Mouse (Mus musculus): Measurements from ENCODE around the gene Mid1. TPM values are rescaled to one million over a fixed set of nuclear protein-coding genes. Genes with fewer than 3 reads are reported as not detected.
"Not testable (repeated sequence)": the region's sequence is repeated elsewhere in the genome, so short reads cannot be mapped to it uniquely, and the experiment has no call there.

Mid1 gene
- polyA plus RNA-seq, 1 experiment from 2014 or later, result 11.2 TPM

DNA sequence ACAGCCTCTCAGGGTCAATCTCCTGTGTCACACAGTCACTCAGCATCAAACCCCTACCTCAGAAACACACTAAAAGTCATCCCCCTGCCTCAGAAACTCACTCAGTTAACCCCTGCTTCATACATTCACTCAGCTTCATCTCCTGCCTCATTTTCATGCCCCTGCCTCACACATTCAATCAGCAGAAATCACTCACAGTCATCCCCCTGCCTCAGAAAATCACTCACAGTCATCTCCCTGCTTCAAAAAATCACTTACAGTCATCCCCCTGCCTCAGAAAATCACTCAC lies 323.1 kb downstream of the Mid1 start:
- not testable (repeated sequence) for H3K9ac ChIP-seq; H3K4me1 ChIP-seq; H3K27me3 ChIP-seq; H3K4me3 ChIP-seq; H3K27ac ChIP-seq; ATAC-seq (ENCODE audit: insufficient number of reproducible peaks, insufficient read depth, low FRiP score, low TSS enrichment); H3K4me2 ChIP-seq (replicated peaks)
- peaks cover 12% of the 10 kb centered on the region for H3K36me3 ChIP-seq
- peaks cover 52% of the 10 kb centered on the region for H3K9me3 ChIP-seq

DNA sequence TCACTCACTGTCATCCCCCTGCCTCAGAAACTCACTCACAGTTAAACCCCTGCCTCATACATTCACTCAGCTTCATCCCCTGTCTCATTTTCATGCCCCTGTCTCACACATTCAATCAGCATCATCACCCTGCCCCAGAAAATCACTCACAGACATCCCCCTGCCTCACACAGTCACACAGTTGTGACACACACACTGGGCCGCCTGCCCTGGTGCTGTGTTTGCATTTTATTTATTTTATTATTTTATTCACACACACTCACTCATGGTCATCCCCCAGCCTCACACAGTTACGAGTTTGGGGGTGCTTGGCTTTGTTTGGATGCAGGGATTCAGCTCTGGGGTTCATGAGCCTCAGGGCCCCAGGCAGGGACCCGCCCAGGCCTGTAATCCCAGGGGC lies 323.6 kb downstream of the Mid1 start:
- Histone ChIP-seq H3K36me3 (peaks cover 12% of the 10 kb centered on the region), H3K9me3 (peaks cover 52% of the 10 kb centered on the region)
- 32% methylated on average over 3 of the region's 3 CpGs for WGBS
- H3K9ac ChIP-seq; H3K27me3 ChIP-seq; H3K27ac ChIP-seq; H3K4me2 ChIP-seq (replicated peaks); H3K4me3 ChIP-seq; H3K4me1 ChIP-seq; ATAC-seq (ENCODE audit: insufficient number of reproducible peaks, insufficient read depth, low FRiP score, low TSS enrichment): not testable (repeated sequence)

DNA sequence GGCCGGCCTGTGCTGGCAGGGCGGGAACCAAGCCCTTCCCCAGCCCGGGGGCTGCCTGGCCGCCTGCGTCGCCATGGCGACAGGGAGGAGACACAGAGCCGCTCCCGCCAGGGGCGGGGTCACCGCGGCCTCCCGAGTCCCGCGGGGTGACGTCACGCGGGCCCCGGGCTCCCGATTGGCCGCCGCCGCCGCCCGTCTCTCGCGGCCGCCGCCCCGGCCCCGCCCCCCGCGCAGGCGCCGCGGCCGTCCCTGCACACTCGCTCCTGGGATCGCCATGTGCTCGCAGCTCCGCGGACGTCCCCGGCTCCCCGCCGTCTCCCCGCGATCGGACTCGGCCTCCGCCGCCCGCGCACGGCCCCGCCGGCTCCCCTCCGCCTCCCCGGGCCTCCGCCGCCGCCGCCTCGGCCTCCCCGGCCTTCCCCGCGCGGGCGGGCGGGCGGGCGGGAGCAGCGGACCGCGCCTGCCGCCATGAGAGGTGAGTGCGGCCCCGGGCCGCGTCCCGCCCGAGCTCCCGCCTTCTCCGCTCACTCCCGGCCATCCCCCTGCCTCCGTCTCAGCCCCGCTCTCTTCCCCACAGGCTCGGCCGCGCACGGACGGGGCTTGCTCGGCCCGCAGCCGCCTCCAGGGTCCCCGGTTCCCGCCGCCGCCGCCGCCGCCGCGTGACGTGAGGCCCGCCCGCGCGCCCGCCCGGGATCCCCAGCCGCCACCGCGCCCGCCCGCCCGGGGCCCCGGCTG lies 324.2 kb downstream of the Mid1 start, which contains the start of gene Gm21887:
Gene Gm21887 (plus strand): TSS at position 644 of the 735 bp plus-strand sequence.
- peak; percentile 87 for ATAC-seq (ENCODE audit: insufficient number of reproducible peaks, insufficient read depth, low FRiP score, low TSS enrichment)
- Histone ChIP-seq H3K9ac (peak within 1 kb of the TSS; percentile 75), H3K4me3 (peak within 1 kb of the TSS; percentile 51), H3K36me3 (peaks cover 15% of the 10 kb centered on the region), H3K27ac (peak within 1 kb of the TSS; percentile 84), H3K9me3 (peaks cover 47% of the 10 kb centered on the region), H3K4me2 (replicated peaks) (peak within 1 kb of the TSS; percentile 0; the same call in 1 of the 2 replicates)
- H3K27me3 ChIP-seq, H3K4me1 ChIP-seq: not testable (repeated sequence)
- 71% methylated on average over 116 of the region's 118 CpGs for WGBS

DNA sequence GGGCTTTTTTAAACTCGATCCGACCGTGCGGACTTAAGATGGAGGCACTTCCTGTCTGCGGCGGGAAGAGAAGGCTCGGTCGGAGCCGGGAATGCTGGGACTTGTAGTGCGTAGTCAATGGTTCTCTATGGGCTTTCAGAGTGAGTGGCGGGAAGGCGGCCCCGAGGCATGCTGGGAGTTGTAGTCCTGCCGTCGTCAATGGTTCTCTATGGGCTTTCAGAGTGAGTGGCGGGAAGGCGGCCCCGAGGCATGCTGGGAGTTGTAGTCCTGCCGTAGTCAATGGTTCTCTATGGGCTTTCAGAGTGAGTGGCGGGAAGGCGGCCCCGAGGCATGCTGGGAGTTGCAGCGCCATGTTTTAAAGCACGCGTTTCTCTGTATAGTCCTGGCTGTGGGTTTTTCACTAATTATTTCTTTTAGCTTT lies 324.8 kb downstream of the Mid1 start:
- 54% methylated on average over 25 of the region's 25 CpGs for WGBS
- H3K27ac ChIP-seq, result peak overlapping the region; percentile 84

DNA sequence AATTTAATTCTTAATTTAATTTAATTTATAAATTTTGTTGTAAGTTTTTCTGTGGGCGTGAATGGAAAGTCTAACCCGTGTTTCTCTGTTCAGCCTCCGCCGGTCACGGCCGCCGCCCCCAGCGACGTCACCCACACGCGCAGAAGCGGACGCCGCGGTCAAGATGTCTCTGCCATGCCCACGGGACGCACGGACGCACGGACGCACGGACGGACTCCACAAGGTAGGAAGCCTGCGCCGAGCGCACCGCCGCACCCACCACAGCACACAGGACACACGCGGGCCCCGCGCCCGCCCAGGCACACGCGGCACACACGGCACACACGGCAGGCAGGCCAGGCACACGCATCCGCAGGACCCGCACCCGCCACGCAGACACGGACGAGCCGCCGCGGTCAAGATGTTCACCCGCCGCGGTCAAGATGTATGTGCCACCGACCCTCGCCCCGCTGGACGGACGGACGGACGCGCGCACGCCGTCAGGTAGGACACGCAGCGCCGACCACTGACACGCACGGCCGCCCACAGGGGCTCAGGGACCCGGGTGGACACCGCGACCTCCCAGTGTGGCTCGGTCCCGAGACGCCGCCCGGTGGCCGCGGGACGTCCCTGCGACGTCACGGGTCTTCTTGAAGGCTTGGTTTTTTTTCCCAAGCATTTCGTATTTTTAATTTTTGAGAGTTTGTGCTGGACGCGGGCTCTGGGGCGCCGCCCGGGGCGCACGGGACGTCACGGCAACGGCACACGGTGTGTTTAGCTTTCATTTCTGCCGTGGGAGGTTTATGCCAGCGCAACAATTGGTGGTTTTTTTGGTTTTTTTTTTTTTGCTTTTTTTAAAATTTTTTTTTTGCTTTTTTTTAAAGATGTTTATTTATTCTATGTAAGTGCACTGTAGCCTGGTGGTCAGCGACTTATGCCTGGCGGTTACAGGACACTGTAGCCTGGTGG lies 325.9 kb downstream of the Mid1 start:
- H3K4me3 ChIP-seq, result peak overlapping the region; percentile 19
- ATAC-seq (ENCODE audit: insufficient number of reproducible peaks, insufficient read depth, low FRiP score, low TSS enrichment), result peak; percentile 41
- WGBS, result 83% methylated on average over 97 of the region's 97 CpGs
- H3K9ac ChIP-seq, H3K27ac ChIP-seq, H3K27me3 ChIP-seq, H3K4me1 ChIP-seq: not testable (repeated sequence)
- H3K9me3 ChIP-seq, result peaks cover 42% of the 10 kb centered on the region
- H3K36me3 ChIP-seq, result peaks cover 15% of the 10 kb centered on the region
- H3K4me2 ChIP-seq (replicated peaks), result peak overlapping the region; percentile 0; the same call in 1 of the 2 replicates

More for the DNA sequence above, 324.8 kb downstream of the Mid1 start:
- Histone ChIP-seq H3K36me3 (peaks cover 15% of the 10 kb centered on the region), H3K9me3 (peaks cover 44% of the 10 kb centered on the region), H3K9ac (peak overlapping the region; percentile 75), H3K4me3 (peak overlapping the region; percentile 51)
- not testable (repeated sequence) for H3K4me2 ChIP-seq (replicated peaks); H3K4me1 ChIP-seq; H3K27me3 ChIP-seq
- ATAC-seq (ENCODE audit: insufficient number of reproducible peaks, insufficient read depth, low FRiP score, low TSS enrichment), result peak; percentile 98

DNA sequence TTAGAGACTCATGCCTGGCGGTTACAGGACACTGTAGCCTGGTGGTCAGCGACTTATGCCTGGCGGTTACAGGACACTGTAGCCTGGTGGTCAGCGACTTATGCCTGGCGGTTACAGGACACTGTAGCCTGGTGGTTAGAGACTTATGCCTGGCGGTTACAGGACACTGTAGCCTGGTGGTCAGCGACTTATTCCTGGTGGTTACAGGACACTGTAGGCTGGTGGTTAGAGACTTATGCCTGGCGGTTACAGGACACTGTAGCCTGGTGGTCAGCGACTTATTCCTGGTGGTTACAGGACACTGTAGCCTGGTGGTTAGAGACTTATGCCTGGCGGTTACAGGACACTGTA lies 326.5 kb downstream of the Mid1 start:
- 84% methylated on average over 7 of the region's 10 CpGs for WGBS

DNA sequence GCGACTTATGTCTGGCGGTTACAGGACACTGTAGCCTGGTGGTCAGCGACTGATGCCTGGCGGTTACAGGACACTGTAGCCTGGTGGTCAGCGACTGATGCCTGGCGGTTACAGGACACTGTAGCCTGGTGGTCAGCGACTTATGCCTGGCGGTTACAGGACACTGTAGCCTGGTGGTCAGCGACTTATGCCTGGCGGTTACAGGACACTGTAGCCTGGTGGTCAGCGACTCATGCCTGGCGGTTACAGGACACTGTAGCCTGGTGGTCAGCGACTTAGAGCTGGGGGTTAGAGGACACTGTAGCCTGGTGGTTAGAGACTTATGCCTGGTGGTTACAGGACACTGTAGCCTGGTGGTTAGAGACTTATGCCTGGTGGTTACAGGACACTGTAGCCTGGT lies 328.4 kb downstream of the Mid1 start:
- H3K27me3 ChIP-seq; H3K27ac ChIP-seq; H3K9ac ChIP-seq; ATAC-seq (ENCODE audit: insufficient number of reproducible peaks, insufficient read depth, low FRiP score, low TSS enrichment); H3K4me1 ChIP-seq; H3K4me2 ChIP-seq (replicated peaks); H3K4me3 ChIP-seq: not testable (repeated sequence)
- peaks cover 28% of the 10 kb centered on the region for H3K36me3 ChIP-seq
- peaks cover 26% of the 10 kb centered on the region for H3K9me3 ChIP-seq
- 98% methylated on average over 6 of the region's 13 CpGs for WGBS

More for the DNA sequence above, 326.5 kb downstream of the Mid1 start:
- peaks cover 19% of the 10 kb centered on the region for H3K36me3 ChIP-seq
- not testable (repeated sequence) for H3K4me3 ChIP-seq; ATAC-seq (ENCODE audit: insufficient number of reproducible peaks, insufficient read depth, low FRiP score, low TSS enrichment); H3K9ac ChIP-seq; H3K27me3 ChIP-seq; H3K4me1 ChIP-seq; H3K4me2 ChIP-seq (replicated peaks); H3K27ac ChIP-seq
- H3K9me3 ChIP-seq, result peaks cover 42% of the 10 kb centered on the region

DNA sequence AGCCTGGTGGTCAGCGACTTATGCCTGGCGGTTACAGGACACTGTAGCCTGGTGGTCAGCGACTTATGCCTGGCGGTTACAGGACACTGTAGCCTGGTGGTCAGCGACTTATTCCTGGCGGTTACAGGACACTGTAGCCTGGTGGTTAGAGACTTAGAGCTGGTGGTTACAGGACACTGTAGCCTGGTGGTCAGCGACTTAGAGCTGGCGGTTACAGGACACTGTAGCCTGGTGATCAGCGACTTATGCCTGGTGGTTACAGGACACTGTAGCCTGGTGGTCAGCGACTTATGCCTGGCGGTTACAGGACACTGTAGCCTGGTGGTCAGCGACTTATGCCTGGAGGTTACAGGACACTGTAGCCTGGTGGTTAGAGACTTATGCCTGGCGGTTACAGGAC lies 329.0 kb downstream of the Mid1 start:
- ATAC-seq (ENCODE audit: insufficient number of reproducible peaks, insufficient read depth, low FRiP score, low TSS enrichment); H3K4me2 ChIP-seq (replicated peaks); H3K27ac ChIP-seq; H3K4me3 ChIP-seq; H3K27me3 ChIP-seq; H3K4me1 ChIP-seq; H3K9ac ChIP-seq: not testable (repeated sequence)
- Histone ChIP-seq H3K36me3 (peaks cover 35% of the 10 kb centered on the region), H3K9me3 (peaks cover 28% of the 10 kb centered on the region)
- 77% methylated on average over 7 of the region's 13 CpGs for WGBS

DNA sequence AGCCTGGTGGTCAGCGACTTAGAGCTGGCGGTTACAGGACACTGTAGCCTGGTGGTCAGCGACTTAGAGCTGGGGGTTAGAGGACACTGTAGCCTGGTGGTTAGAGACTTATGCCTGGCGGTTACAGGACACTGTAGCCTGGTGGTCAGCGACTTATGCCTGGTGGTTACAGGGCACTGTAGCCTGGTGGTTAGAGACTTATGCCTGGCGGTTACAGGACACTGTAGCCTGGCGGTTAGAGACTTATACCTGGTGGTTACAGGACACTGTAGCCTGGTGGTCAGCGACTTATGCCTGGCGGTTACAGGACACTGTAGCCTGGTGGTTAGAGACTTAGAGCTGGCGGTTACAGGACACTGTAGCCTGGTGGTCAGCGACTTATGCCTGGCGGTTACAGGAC lies 330.9 kb downstream of the Mid1 start:
- not testable (repeated sequence) for H3K4me3 ChIP-seq; H3K4me2 ChIP-seq (replicated peaks); ATAC-seq (ENCODE audit: insufficient number of reproducible peaks, insufficient read depth, low FRiP score, low TSS enrichment); H3K27ac ChIP-seq; H3K4me1 ChIP-seq; H3K27me3 ChIP-seq; H3K9ac ChIP-seq
- H3K36me3 ChIP-seq, result peaks cover 44% of the 10 kb centered on the region
- WGBS, result 91% methylated on average over 10 of the region's 12 CpGs
- H3K9me3 ChIP-seq, result peaks cover 21% of the 10 kb centered on the region

DNA sequence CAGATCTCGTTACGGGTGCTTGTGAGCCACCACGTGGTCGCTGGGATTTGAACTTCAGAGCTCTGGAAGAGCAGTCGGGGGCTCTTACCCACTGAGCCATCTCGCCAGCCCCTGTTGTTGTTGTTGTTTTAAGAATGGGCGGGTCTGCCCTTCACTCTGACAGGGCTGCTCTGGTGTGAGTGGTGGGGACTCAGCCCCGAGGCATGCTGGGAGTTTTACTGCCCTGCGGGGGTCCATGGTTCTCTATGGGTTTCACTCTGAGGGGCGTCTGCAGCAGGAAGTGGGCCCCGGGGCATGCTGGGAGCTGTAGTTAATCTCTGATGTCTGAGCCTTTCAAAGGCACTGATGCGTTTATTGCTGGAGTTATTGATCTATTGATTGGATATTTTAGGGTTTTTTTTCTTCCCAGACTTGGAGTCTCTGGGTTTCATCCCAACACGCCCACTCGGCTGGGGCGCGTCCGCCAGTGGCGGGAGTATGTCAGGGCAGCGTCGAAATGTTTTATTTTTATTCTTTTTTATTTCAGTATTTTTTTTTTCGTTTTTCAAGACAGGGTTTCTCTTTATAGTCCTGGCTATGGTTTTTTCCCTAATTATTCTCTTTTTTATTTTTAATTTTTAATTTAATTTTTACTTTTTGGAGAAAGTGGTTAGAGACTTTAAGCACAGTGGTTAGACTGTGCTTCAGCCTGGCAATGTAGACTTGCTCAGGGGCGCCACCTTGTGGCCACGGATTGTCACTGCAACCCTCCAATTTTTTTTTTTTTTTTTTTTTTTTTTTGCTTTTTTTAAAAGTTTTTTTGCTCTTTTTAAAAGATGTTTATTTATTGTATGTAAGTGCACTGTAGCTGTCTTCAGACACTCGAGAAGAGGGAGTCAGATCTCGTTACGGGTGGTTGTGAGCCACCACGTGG lies 332.6 kb downstream of the Mid1 start:
- H3K27me3 ChIP-seq; H3K9ac ChIP-seq; H3K4me1 ChIP-seq; H3K4me2 ChIP-seq (replicated peaks): not testable (repeated sequence)
- WGBS, result 58% methylated on average over 27 of the region's 27 CpGs
- Histone ChIP-seq H3K36me3 (peaks cover 44% of the 10 kb centered on the region), H3K4me3 (peak overlapping the region; percentile 0; the same call in 1 of the 2 replicates), H3K9me3 (peaks cover 22% of the 10 kb centered on the region), H3K27ac (0 out of 2 replicates have a peak overlapping the region, but pooled peaks have one; percentile 2)
- peak; percentile 84 for ATAC-seq (ENCODE audit: insufficient number of reproducible peaks, insufficient read depth, low FRiP score, low TSS enrichment)

DNA sequence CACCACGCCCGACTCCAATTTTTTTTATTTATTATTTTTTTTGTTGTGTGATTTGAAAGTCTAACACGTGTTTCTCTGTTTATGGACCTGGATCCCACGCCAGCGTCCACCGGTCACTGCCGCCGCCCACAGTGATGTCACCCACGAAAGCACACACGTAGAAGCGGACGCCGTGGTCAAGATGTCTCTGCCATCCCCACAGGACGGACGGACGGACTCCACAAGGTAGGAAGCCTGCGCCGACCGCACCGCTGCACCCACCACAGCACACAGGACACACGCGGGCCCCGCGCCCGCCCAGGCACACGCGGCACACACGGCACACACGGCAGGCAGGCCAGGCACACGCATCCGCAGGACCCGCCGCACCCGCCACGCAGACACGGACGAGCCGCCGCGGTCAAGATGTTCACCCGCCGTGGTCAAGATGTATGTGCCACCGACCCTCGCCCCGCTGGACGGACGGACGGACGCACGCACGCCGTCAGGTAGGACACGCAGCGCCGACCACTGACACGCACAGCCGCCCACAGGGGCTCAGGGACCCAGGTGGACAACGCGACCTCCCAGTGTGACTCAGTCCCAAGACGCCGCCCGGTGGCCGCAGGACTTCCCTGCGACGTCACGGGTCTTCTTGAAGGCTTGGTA lies 333.7 kb downstream of the Mid1 start:
- H3K4me3 ChIP-seq; H3K27me3 ChIP-seq; H3K9ac ChIP-seq; H3K27ac ChIP-seq; H3K4me1 ChIP-seq; H3K4me2 ChIP-seq (replicated peaks): not testable (repeated sequence)
- Histone ChIP-seq H3K9me3 (peaks cover 22% of the 10 kb centered on the region), H3K36me3 (peaks cover 44% of the 10 kb centered on the region)
- ATAC-seq (ENCODE audit: insufficient number of reproducible peaks, insufficient read depth, low FRiP score, low TSS enrichment), result peak; percentile 96
- WGBS, result 86% methylated on average over 66 of the region's 66 CpGs
